Mouse (Mus musculus) CD4-positive helper T cell, adult 2 months (primary cell): ENCODE data around the gene Crhr1.

Experiments used
- DNase-seq: peaks from one replicate; pipeline ENCODE4 v3.0.0-alpha.2; 2012; ENCODE audit warnings: low read depth, missing footprints, low spot score

Crhr1 gene

GRCm38 (mm10) chr11:104132580-104133441 lies at the start of gene Crhr1:
Gene Crhr1 (plus strand): TSS chr11:104132855.
- no peak for DNase-seq

GRCm38 (mm10) chr11:104083248-104083647 lies 49.4 kb upstream of the Crhr1 start:
- no peak for DNase-seq

GRCm38 (mm10) chr11:104083716-104084115 lies 48.9 kb upstream of the Crhr1 start:
- no peak for DNase-seq

GRCm38 (mm10) chr11:104088519-104088918 lies 44.1 kb upstream of the Crhr1 start:
- DNase-seq, result no peak

GRCm38 (mm10) chr11:104090769-104091168 lies 41.9 kb upstream of the Crhr1 start:
- no peak for DNase-seq

GRCm38 (mm10) chr11:104095151-104095550 lies 37.5 kb upstream of the Crhr1 start:
- no peak for DNase-seq

- DNase-seq, result no peak
These were observed 36.1 kb upstream of the Crhr1 start for GRCm38 (mm10) chr11:104096536-104096935.

GRCm38 (mm10) chr11:104099542-104099941 lies 33.1 kb upstream of the Crhr1 start:
- no peak for DNase-seq

- no peak for DNase-seq
These were observed 30.0 kb upstream of the Crhr1 start for GRCm38 (mm10) chr11:104102641-104103040.

GRCm38 (mm10) chr11:104106329-104106728 lies 26.3 kb upstream of the Crhr1 start:
- DNase-seq, result no peak

- DNase-seq, result no peak
These were observed 25.7 kb upstream of the Crhr1 start for GRCm38 (mm10) chr11:104106969-104107368.

GRCm38 (mm10) chr11:104110366-104110765 lies 22.3 kb upstream of the Crhr1 start:
- DNase-seq, result no peak

GRCm38 (mm10) chr11:104111851-104112250 lies 20.8 kb upstream of the Crhr1 start:
- DNase-seq, result no peak

- no peak for DNase-seq
These were observed 19.0 kb upstream of the Crhr1 start for GRCm38 (mm10) chr11:104113699-104114098.

GRCm38 (mm10) chr11:104114690-104115089 lies 18.0 kb upstream of the Crhr1 start:
- DNase-seq, result no peak

GRCm38 (mm10) chr11:104118356-104118755 lies 14.3 kb upstream of the Crhr1 start:
- no peak for DNase-seq

- no peak for DNase-seq
These were observed 9.7 kb upstream of the Crhr1 start for GRCm38 (mm10) chr11:104122966-104123365.

- no peak for DNase-seq
These were observed 9.2 kb upstream of the Crhr1 start for GRCm38 (mm10) chr11:104123479-104123878.

- DNase-seq, result no peak
These were observed 8.1 kb upstream of the Crhr1 start for GRCm38 (mm10) chr11:104124582-104124981.

GRCm38 (mm10) chr11:104129466-104129865 lies 3.2 kb upstream of the Crhr1 start:
- no peak for DNase-seq

GRCm38 (mm10) chr11:104130721-104131647 lies 1.7 kb upstream of the Crhr1 start:
- no peak for DNase-seq

GRCm38 (mm10) chr11:104131756-104132155 lies 899 bp upstream of the Crhr1 start:
- DNase-seq, result no peak
